Mouse (Mus musculus) A20 (cell line): ENCODE results near the gene Maneal.

Source experiments
- DNase-seq: peaks from one replicate; pipeline ENCODE4 v3.0.0-alpha.2; 2011; ENCODE audit warnings: low read depth, low spot score

Gene Maneal

DNA sequence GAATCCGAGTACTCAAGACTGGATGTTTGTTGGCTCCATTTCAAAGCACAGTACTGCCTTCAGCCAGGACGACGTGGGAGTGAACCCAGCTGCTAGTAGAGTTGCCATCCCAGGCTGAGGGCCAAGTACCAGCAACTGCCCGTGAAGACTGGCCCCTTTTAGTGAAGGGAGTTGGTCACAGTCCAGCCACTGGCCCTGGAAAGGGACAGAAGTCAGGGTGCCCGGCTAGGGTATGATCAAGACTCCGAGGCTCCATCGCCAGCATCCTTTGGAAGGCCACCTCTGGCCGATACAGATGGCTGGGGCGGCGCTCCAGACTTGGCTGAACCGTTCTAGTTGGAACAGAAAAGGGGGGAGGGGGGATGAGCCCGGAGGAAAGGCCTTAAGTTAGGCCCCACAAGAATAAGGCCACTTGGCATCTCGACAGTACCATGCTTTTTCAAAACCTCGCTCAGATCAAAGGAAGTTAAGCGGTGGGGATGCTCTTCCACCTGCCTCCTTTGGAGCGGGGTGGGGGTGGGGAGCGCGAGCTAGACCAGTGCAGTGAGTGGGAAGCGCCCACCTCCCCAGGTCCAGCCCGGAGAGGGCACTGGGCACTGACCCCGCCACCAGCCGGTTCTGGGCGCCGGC, 12.2 kb downstream of the Maneal start:
- no peak for DNase-seq

GRCm38 (mm10) chr4:124847573-124847972, 14.4 kb downstream of the Maneal start:
- peak; percentile 75 for DNase-seq

DNA sequence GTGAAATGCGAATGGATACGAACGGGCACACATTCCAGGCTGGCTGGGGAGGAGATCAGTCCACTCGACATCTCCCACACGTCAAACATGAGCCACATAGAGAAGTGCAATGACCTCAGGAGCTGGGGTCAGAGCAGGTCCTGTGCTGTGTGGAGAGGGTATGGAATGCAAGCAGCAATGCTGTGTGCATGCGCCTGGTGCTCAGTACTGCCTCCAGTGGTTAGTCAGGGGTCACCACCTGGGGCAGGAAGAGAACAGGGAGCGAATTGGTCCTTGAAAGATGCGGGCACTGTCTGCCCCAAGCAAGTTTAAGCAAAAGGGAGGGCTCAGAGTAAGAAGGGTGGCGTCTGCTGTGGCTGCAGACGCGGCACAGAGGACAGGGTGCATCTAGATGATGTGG, 18.5 kb downstream of the Maneal start:
- peak; percentile 53 for DNase-seq

DNA sequence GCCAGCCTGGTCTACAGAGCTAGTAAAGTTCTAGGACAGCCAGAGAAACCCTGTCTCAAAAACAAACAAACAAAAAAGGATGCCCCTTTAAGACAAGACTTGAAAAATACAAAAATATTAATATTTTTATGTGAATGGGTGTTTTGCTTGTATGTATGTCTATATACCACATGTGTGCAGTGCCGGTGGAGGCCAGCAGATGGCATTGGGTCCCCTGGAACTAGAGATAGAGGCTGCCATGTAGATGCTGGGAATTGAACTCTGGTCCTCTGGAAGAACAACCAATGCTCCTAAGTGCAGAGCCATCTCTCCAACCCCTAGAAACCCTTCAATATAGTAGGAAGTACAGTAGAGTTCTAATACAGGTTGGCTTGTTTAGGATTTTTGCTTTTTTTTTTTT, 21.0 kb downstream of the Maneal start:
- DNase-seq = peak; percentile 36

- DNase-seq = no peak
Observed at GRCm38 (mm10) chr4:124838035-124838700, 23.8 kb downstream of the Maneal start.

- DNase-seq = no peak
Observed at GRCm38 (mm10) chr4:124832796-124833195, 29.2 kb downstream of the Maneal start.

GRCm38 (mm10) chr4:124829671-124830070, 32.3 kb downstream of the Maneal start:
- no peak for DNase-seq

DNA sequence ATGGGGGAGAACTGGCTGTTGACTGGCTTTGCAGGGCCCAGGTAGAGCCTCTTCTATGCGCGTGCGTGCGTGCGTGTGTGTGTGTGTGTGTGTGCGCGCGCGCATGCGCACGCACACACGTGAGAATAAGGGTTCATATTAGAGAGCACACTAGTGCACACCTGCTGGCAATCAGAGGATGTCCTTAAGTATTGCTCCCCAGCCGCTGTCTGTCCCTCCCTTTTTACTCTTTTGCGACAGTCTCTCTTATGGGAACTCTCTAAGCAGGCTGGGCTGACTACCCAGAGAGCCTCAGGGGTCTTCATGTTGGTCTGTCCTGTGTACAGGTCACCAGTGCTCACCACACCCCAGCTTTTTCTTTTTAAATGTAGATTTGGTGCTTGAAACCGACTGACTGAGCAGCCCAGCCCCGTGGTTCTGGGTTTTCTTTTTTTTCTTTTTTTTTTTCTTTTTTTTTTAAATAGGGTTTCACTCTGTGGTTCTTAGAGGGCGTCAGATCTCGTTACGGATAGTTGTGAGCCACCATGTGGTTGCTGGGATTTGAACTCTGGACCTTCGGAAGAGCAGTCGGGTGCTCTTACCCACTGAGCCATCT, 36.5 kb downstream of the Maneal start:
- DNase-seq = no peak

DNA sequence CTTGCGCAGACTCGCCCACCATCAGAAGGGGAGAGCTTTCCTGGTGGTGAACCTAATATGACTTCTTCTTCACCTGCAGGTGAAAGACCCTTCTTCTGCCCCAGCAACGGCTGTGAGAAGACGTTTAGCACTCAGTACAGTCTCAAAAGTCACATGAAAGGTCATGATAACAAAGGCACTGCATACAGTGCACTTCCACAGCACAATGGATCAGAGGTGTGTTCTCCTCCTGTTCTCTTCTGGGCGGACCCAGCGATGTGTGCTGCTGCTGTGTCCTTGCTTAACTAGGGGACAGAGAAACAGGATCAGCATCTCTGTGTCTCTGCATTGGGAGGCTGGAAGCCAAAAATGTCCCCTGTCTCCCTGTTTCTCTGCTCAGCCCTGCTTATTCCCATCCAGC, 37.0 kb downstream of the Maneal start:
- DNase-seq = no peak

- no peak for DNase-seq
Observed at GRCm38 (mm10) chr4:124818832-124819231, 43.1 kb downstream of the Maneal start.

DNA sequence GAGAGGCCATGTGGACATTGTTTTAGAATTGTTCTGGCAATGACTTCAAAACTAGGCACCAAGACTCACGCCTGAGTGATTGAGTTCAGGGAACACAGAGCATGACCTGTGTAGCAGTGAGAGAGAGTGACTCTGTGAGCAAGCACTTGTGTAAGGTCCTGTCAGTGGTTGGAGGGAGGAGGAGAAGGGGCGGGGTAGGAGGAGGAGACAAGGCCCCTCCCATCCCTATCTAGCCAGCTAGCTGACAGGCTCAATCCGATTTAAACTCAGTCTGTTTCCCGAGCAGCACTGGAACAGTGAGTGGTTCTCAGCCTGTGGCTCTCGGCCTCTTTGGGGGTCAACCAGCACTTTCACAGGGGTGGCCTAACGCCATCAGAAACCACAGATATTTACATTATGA, 44.2 kb downstream of the Maneal start:
- DNase-seq = peak; percentile 33

DNA sequence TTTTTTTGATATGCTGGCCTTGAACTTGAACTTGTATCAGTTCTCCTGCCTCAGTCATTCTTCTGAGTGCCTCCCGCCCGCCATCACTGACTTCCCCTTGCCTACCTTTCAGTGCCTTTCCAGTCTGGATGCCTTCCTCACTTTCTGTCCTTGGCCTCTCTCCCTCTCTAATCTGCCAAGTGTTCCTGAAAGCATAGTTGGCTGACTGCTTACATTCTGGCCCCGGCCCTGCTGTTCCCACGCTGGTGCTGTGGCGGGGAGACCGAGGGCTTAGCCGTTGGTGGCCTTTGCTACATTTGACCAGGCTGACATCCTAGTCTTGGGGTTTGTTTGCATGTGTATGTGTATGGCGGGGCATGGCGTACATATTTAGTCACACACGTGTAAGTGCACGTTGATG, 46.1 kb downstream of the Maneal start:
- DNase-seq = no peak

DNA sequence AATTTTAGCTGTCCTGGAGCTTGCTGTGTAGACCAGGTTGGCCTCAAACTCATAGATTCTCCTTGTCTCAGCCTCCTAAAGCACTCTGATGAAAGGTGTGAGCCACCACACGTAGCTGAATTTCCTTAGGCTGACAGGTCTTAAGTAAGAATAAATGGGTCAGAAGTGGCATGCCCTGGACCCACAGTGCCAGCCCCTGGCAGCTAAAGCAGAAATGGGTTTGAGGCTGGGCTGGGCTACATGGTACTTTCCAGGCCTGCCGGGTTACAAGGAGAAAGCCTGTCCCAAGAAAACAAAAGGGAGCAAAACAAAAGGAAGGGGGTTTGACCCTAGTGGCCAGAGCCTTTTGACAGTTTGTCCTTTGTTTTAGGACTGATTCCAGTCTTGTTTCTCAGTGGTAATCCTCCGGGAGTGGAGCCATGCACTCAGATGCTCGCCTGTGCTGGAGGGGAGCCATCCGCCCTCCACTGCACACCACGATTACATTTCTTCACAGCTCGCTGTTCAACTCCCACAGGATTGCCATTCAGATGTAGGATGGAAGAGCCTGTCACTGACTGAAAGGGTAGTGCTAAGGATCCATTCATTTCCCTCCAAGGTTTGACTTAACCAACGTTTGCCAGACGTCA, 50.5 kb downstream of the Maneal start:
- DNase-seq = no peak

DNA sequence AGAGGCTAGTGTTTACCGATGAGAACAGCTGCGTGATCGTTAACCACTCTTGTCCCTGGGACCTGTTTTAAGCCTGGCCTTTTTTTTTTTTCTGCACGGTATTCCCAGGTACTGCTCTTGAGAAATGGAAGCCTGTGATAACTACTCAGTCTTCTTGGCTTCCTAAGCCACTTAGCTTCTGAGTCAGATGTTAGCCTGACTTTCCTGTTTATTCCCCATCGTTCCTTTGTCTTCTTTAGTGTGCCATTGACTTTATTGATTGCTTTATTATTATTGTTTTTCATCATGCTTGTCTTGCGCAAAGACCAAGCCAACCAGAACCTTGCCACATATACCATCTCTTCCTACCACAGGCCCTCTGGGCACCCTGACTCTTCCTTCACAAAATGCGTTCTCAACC, 51.9 kb downstream of the Maneal start:
- no peak for DNase-seq

GRCm38 (mm10) chr4:124809136-124809883, 52.7 kb downstream of the Maneal start:
- DNase-seq = no peak

DNA sequence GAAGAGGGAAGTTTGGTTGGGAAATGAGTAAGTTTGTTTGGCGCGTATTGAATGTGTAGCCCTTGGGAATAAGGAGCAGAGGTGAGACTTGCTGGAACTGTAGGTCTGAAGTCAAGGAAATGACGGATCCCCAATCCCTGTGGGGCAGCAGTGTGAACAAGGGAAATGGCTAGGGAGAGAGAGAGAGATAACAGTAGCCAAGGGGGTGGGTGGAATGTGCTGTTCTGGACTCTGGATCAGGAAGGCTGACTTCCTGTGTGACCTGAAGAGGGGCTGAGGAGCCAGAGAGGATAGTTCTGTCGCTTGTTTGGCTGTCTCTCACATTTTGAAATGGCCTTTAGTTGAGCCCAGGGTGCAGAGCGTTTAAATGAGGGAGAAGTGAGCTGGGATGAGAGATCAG, 53.5 kb downstream of the Maneal start:
- DNase-seq = no peak
